Comparison of ENCODE assay signal across 18 mouse cellular contexts in genomic region chr2:60728902-60729585, GRCm38 (mm10). TPM values are rescaled to one million over a fixed set of nuclear protein-coding genes. Genes with fewer than 3 reads are reported as not detected.
DNase-seq lines count a peak whose midpoint lies in the region; ATAC-seq and TF ChIP-seq lines count a peak whose summit lies in the region.
"Had no signal": no experiment of that assay in that cellular context is flagged by ENCODE, and none has a peak within 500 bp of the region (broad histone marks: within the 10 kb centered on the region; RNA-seq: fewer than 3 reads in every experiment).

No protein-coding gene starts in this region.

- TF ChIP-seq EP300 in stomach, postnatal 0 days (optimal IDR thresholded peaks at IDR 0.05), result no peak

- no peak overlapping the region for H3K4me3 ChIP-seq in heart, embryonic 10.5 days
- no peak overlapping the region for H3K4me3 ChIP-seq in liver, adult 2 months (ENCODE audit: insufficient read depth, low read depth, low read length)
- H3K4me3 ChIP-seq in kidney, embryonic 15.5 days (replicated peaks), result no peak overlapping the region
- no peak overlapping the region for H3K4me3 ChIP-seq in stomach, postnatal 0 days (ENCODE audit: low read depth, low read length)
- H3K4me3 ChIP-seq: gastrocnemius, adult 2 months; heart, adult 2 months; midbrain, embryonic 13.5 days; stomach, embryonic 15.5 days had no signal

- peak overlapping the region; percentile 72 for H3K27ac ChIP-seq in heart, embryonic 10.5 days
- no peak overlapping the region for H3K27ac ChIP-seq in liver, adult 2 months (replicated peaks; ENCODE audit: insufficient read depth, low read depth, low read length)
- H3K27ac ChIP-seq in kidney, embryonic 15.5 days, result peak overlapping the region; percentile 76
- 0 out of 2 replicates have a peak overlapping the region, but pooled peaks have one; percentile 9 for H3K27ac ChIP-seq in stomach, postnatal 0 days (replicated peaks)
- H3K27ac ChIP-seq: heart, adult 2 months; liver, embryonic 14.5 days; midbrain, embryonic 13.5 days had no signal

- no peak for DNase-seq in heart, embryonic 10.5 days (ENCODE audit: low spot score)
- no peak for DNase-seq in heart, postnatal 10 days
- peak; percentile 21 for DNase-seq in liver, adult 2 months (ENCODE audit: extremely low read depth, low read depth, low spot score)
- no peak for DNase-seq in liver
- peak; percentile 11 for DNase-seq in stomach, postnatal 0 days (ENCODE audit: low spot score)
- DNase-seq in layer of hippocampus, postnatal 14 days (ENCODE audit: low spot score in 2 of 2), result no peak
- no peak for DNase-seq in layer of hippocampus, adult 9-11 months
- DNase-seq: adrenal gland, postnatal 25 days; cerebellum, adult 9-11 months; gastrocnemius, adult 2 months; layer of hippocampus, postnatal 36 days; lung, postnatal 36 days had no signal

- H3K36me3 ChIP-seq in heart, embryonic 10.5 days, result no peaks in the 10 kb centered on the region
- no peaks in the 10 kb centered on the region for H3K36me3 ChIP-seq in liver, adult 2 months (ENCODE audit: control insufficient read depth, insufficient read depth, low read length)
- no peaks in the 10 kb centered on the region for H3K36me3 ChIP-seq in kidney, embryonic 15.5 days
- no peaks in the 10 kb centered on the region for H3K36me3 ChIP-seq in stomach, postnatal 0 days (ENCODE audit: control insufficient read depth, insufficient read depth, low read length)
- H3K36me3 ChIP-seq: midbrain, embryonic 13.5 days; stomach, embryonic 15.5 days had no signal

- 71% methylated on average over 10 of the region's 10 CpGs for WGBS in heart, embryonic 10.5 days
- WGBS in liver, adult 2 months, result 78% methylated on average over 10 of the region's 10 CpGs
- 18% methylated on average over 10 of the region's 10 CpGs for WGBS in kidney, embryonic 15.5 days
- WGBS in stomach, postnatal 0 days, result 53% methylated on average over 10 of the region's 10 CpGs

- peaks cover 20% of the 10 kb centered on the region for H3K4me1 ChIP-seq in heart, embryonic 10.5 days
- no peaks in the 10 kb centered on the region; the same call in 1 of the 2 replicates for H3K4me1 ChIP-seq in liver, adult 2 months (ENCODE audit: control insufficient read depth, insufficient read depth, low read length)
- H3K4me1 ChIP-seq in kidney, embryonic 15.5 days, result peaks cover 23% of the 10 kb centered on the region
- no peaks in the 10 kb centered on the region for H3K4me1 ChIP-seq in stomach, postnatal 0 days (replicated peaks; ENCODE audit: control insufficient read depth, insufficient read depth)

- no peaks in the 10 kb centered on the region for H3K9me3 ChIP-seq in heart, embryonic 10.5 days
- H3K9me3 ChIP-seq in kidney, embryonic 15.5 days (replicated peaks), result no peaks in the 10 kb centered on the region
- no peaks in the 10 kb centered on the region for H3K9me3 ChIP-seq in stomach, postnatal 0 days (ENCODE audit: control insufficient read depth, low read length)
- H3K9me3 ChIP-seq: midbrain, embryonic 13.5 days; stomach, embryonic 15.5 days had no signal

- no peak overlapping the region for H3K9ac ChIP-seq in liver, adult 2 months (ENCODE audit: low read depth, low read length)
- H3K9ac ChIP-seq in kidney, embryonic 15.5 days, result no peak overlapping the region
- no peak overlapping the region for H3K9ac ChIP-seq in stomach, postnatal 0 days (ENCODE audit: low read length)
- H3K9ac ChIP-seq: liver, embryonic 14.5 days; midbrain, embryonic 13.5 days; stomach, embryonic 15.5 days had no signal

- peak overlapping the region; percentile 22; the same call in 1 of the 2 replicates for H3K4me2 ChIP-seq in kidney, embryonic 15.5 days
- no peak overlapping the region for H3K4me2 ChIP-seq in stomach, postnatal 0 days (replicated peaks; ENCODE audit: low read depth)
- H3K4me2 ChIP-seq: midbrain, embryonic 13.5 days had no signal

- 0 out of 2 replicates have a peak, but pooled peaks have one; percentile 30 for ATAC-seq in kidney, embryonic 15.5 days (replicated peaks; ENCODE audit: low FRiP score)
- ATAC-seq in stomach, postnatal 0 days (ENCODE audit: low FRiP score, low TSS enrichment), result no peak
- ATAC-seq: forebrain, embryonic 16.5 days; midbrain, embryonic 13.5 days had no signal

- TF ChIP-seq POLR2A in liver, adult 2 months (IDR thresholded peaks at IDR 0.05; ENCODE audit: extremely low read depth, insufficient read depth, low read length), result no peak

- TF ChIP-seq CTCF in liver, adult 2 months (IDR thresholded peaks at IDR 0.05; ENCODE audit: low read depth, low read length), result no peak
- TF ChIP-seq CTCF in stomach, postnatal 0 days (IDR thresholded peaks at IDR 0.05; ENCODE audit: low read depth), result no peak

- intact Hi-C loops in heart, postnatal 10 days (cut with DNase I), result no loop called here

- H3K79me2 ChIP-seq in liver, adult 2 months (ENCODE audit: control insufficient read depth, insufficient read depth, low read length), result no peaks in the 10 kb centered on the region

- no peaks in the 10 kb centered on the region for H3K27me3 ChIP-seq in heart, embryonic 10.5 days (ENCODE audit: insufficient read depth, poor library complexity, severe bottlenecking)
- H3K27me3 ChIP-seq in liver, adult 2 months (ENCODE audit: control insufficient read depth, insufficient read depth, low read length), result no peaks in the 10 kb centered on the region; the same call in 1 of the 2 replicates
- H3K27me3 ChIP-seq in kidney, embryonic 15.5 days, result no peaks in the 10 kb centered on the region
- H3K27me3 ChIP-seq in stomach, postnatal 0 days (ENCODE audit: control insufficient read depth, insufficient read depth, low read length), result no peaks in the 10 kb centered on the region
- H3K27me3 ChIP-seq: midbrain, embryonic 13.5 days; stomach, embryonic 15.5 days had no signal

RNA-seq across cellular contexts. Expression of gene Itgb6, which starts 6.6 kb away (rescaled TPM):
- 0.34 and 0.46 TPM in 2 replicates for polyA plus RNA-seq in heart, embryonic 10.5 days (2016; fragmentation: Nextera tagmentation; extraction: Ambion mirVana)
- total RNA-seq in heart, postnatal 10 days (2021), result 10 to 100 TPM in 1 of 2 experiments, 1 to 10 TPM in 1; 8.6 to 18.1 TPM
- total RNA-seq in liver, adult 2 months (2014; rRNA removed), result 0.28 TPM in 1 of 2 replicates, not detected in the other
- polyA plus RNA-seq in liver, adult 2 months (2012; rRNA removed), result not detected in 2 replicates
- 16.2 and 16.9 TPM in 2 replicates for polyA plus RNA-seq in kidney, embryonic 15.5 days (2015; fragmentation: Nextera tagmentation; extraction: Ambion mirVana)
- 8.5 and 8.6 TPM in 2 replicates for polyA plus RNA-seq in stomach, postnatal 0 days (2015; fragmentation: Nextera tagmentation; extraction: Ambion mirVana)
- under 1 TPM in 1 of 2 experiments, not detected in 1; 0.16 TPM for total RNA-seq in layer of hippocampus, postnatal 14 days (2021)
- total RNA-seq: adrenal gland, postnatal 25 days had no signal
- polyA plus RNA-seq: forebrain, embryonic 16.5 days; midbrain, embryonic 13.5 days had no signal

Comparison
In these comparisons a context has a peak if more than half of its experiments do, and no peak if none do; other contexts are left out.
1. DNase-seq: peak in liver, adult 2 months (single experiment) and stomach, postnatal 0 days (single experiment); none in heart, embryonic 10.5 days (single experiment), heart, postnatal 10 days (0 of 2), liver (single experiment), layer of hippocampus, postnatal 14 days (0 of 2) and layer of hippocampus, adult 9-11 months (single experiment).